Mouse (Mus musculus) erythroblast, embryonic 14.5 days (primary cell): ENCODE measurements at regions not wholly inside any gene's neighbourhood (a gene's known extent, or its start where the extent isn't known, plus 50 kb on each side); places are given as distances from the start of the nearest gene placed in this dataset.
"Not testable (repeated sequence)": the region's sequence is repeated elsewhere in the genome, so short reads cannot be mapped to it uniquely, and the experiment has no call there.

Experiments
- H3K27me3 ChIP-seq: 2 replicates; pipeline ENCODE4 v1.6.1; 2012; ENCODE audit warnings: inconsistent platforms; ENCODE audit not compliant: control insufficient read depth
- H3K36me3 ChIP-seq: 2 replicates; pipeline ENCODE4 v1.6.1; 2012; ENCODE audit warnings: mild to moderate bottlenecking, inconsistent platforms; ENCODE audit not compliant: control insufficient read depth
- H3K4me1 ChIP-seq: 2 replicates; pipeline ENCODE4 v1.6.1; 2012; ENCODE audit warnings: inconsistent platforms; ENCODE audit not compliant: control insufficient read depth
- H3K4me3 ChIP-seq: replicated peaks from 2 replicates; pipeline ENCODE3; 2012; ENCODE audit warnings: moderate library complexity, mild to moderate bottlenecking, inconsistent platforms
- H3K9me3 ChIP-seq: 2 replicates; pipeline ENCODE4 v1.6.1; 2012; ENCODE audit warnings: low read length, inconsistent platforms, mixed read lengths; ENCODE audit not compliant: control insufficient read depth
- GATA1 ChIP-seq: IDR thresholded peaks from 2 replicates; pipeline ENCODE4 v1.6.1; 2012; ENCODE audit warnings: low read length, inconsistent platforms, mixed read lengths
- TAL1 ChIP-seq: IDR thresholded peaks from 3 replicates; pipeline ENCODE4 v1.6.1; 2012; ENCODE audit warnings: low read length, inconsistent platforms, mixed read lengths

GRCm38 (mm10) chr14:46578051-46579000 lies 182.0 kb upstream of the Cdkn3 start:
- no peaks in the 10 kb centered on the region for H3K36me3 ChIP-seq
- no peaks in the 10 kb centered on the region for H3K9me3 ChIP-seq
- no peak for TF ChIP-seq TAL1
- TF ChIP-seq GATA1, result no peak
- H3K27me3 ChIP-seq, result peaks cover 2% of the 10 kb centered on the region; the same call in 1 of the 2 replicates
- no peak overlapping the region for H3K4me3 ChIP-seq
- peaks cover 23% of the 10 kb centered on the region for H3K4me1 ChIP-seq

GRCm38 (mm10) chr14:46575889-46576288 lies 184.5 kb upstream of the Cdkn3 start:
- H3K9me3 ChIP-seq, result no peaks in the 10 kb centered on the region
- peaks cover 29% of the 10 kb centered on the region for H3K4me1 ChIP-seq
- H3K27me3 ChIP-seq, result no peaks in the 10 kb centered on the region
- TF ChIP-seq TAL1 (no peak), GATA1 (no peak)
- H3K36me3 ChIP-seq, result no peaks in the 10 kb centered on the region
- H3K4me3 ChIP-seq, result no peak overlapping the region

- peaks cover 29% of the 10 kb centered on the region for H3K4me1 ChIP-seq
- no peak for TF ChIP-seq GATA1
- TF ChIP-seq TAL1, result no peak
- H3K9me3 ChIP-seq, result no peaks in the 10 kb centered on the region
- no peak overlapping the region for H3K4me3 ChIP-seq
- no peaks in the 10 kb centered on the region for H3K36me3 ChIP-seq
- H3K27me3 ChIP-seq, result no peaks in the 10 kb centered on the region
These were observed 184.9 kb upstream of the Cdkn3 start for GRCm38 (mm10) chr14:46575414-46575813.

- Histone ChIP-seq H3K27me3 (no peaks in the 10 kb centered on the region), H3K4me3 (no peak overlapping the region), H3K9me3 (no peaks in the 10 kb centered on the region), H3K36me3 (no peaks in the 10 kb centered on the region), H3K4me1 (peaks cover 27% of the 10 kb centered on the region)
- TF ChIP-seq GATA1 (no peak), TAL1 (no peak)
These were observed 182.9 kb upstream of the Bmp4 start for GRCm38 (mm10) chr14:46573401-46573800.

GRCm38 (mm10) chr14:46572972-46573371 lies 182.5 kb upstream of the Bmp4 start:
- not testable (repeated sequence) for H3K36me3 ChIP-seq

GRCm38 (mm10) chr14:46571841-46572240 lies 181.4 kb upstream of the Bmp4 start:
- Histone ChIP-seq H3K4me1 (peaks cover 21% of the 10 kb centered on the region), H3K27me3 (peaks cover 6% of the 10 kb centered on the region), H3K4me3 (no peak overlapping the region), H3K36me3 (no peaks in the 10 kb centered on the region), H3K9me3 (no peaks in the 10 kb centered on the region)
- TF ChIP-seq TAL1, result no peak
- no peak for TF ChIP-seq GATA1

More at GRCm38 (mm10) chr14:46572972-46573371, 182.5 kb upstream of the Bmp4 start:
- H3K4me3 ChIP-seq, H3K9me3 ChIP-seq, H3K27me3 ChIP-seq: not testable (repeated sequence)
- peaks cover 24% of the 10 kb centered on the region for H3K4me1 ChIP-seq

GRCm38 (mm10) chr14:46569273-46569672 lies 178.8 kb upstream of the Bmp4 start:
- TF ChIP-seq GATA1, result no peak
- no peak for TF ChIP-seq TAL1
- Histone ChIP-seq H3K27me3 (peaks cover 8% of the 10 kb centered on the region), H3K9me3 (no peaks in the 10 kb centered on the region), H3K4me1 (peaks cover 26% of the 10 kb centered on the region), H3K4me3 (no peak overlapping the region), H3K36me3 (no peaks in the 10 kb centered on the region)

GRCm38 (mm10) chr14:46567411-46567780 lies 176.9 kb upstream of the Bmp4 start:
- Histone ChIP-seq H3K4me3 (no peak overlapping the region), H3K27me3 (peaks cover 8% of the 10 kb centered on the region), H3K4me1 (peaks cover 15% of the 10 kb centered on the region), H3K36me3 (no peaks in the 10 kb centered on the region), H3K9me3 (no peaks in the 10 kb centered on the region)
- TF ChIP-seq TAL1 (no peak), GATA1 (no peak)

- peaks cover 8% of the 10 kb centered on the region for H3K27me3 ChIP-seq
- no peak for TF ChIP-seq TAL1
- TF ChIP-seq GATA1, result no peak
- peaks cover 16% of the 10 kb centered on the region for H3K4me1 ChIP-seq
- no peaks in the 10 kb centered on the region for H3K9me3 ChIP-seq
- H3K4me3 ChIP-seq, result no peak overlapping the region
- no peaks in the 10 kb centered on the region for H3K36me3 ChIP-seq
These were observed 176.4 kb upstream of the Bmp4 start for GRCm38 (mm10) chr14:46566681-46567410.
